Mouse (Mus musculus): ENCODE results near the gene Trit1. TPM values are rescaled to one million over a fixed set of nuclear protein-coding genes. Genes with fewer than 3 reads are reported as not detected.
A peak's percentile ranks its signal among the peaks of the same experiment; 100 is the strongest.

Trit1 gene
- 18.1 and 21.5 TPM in 2 replicates for polyA plus RNA-seq (2015; fragmentation: Nextera tagmentation; extraction: Ambion mirVana)

GRCm38 (mm10) chr4:123016451-123016957 is at the start of gene Trit1:
Gene Trit1, plus strand, starts transcription at chr4:123016597.
- H3K4me2 ChIP-seq (replicated peaks; ENCODE audit: low read depth, low read length), result peak within 1 kb of the TSS; percentile 86
- H3K4me1 ChIP-seq (ENCODE audit: insufficient read depth, low read length), result peaks cover 22% of the 10 kb centered on the region
- H3K4me3 ChIP-seq (ENCODE audit: low read length), result peak within 1 kb of the TSS; percentile 82
- H3K36me3 ChIP-seq (ENCODE audit: insufficient read depth, low read length), result peaks cover 11% of the 10 kb centered on the region; the same call in 1 of the 2 replicates
- H3K9ac ChIP-seq (replicated peaks; ENCODE audit: low read length), result peak within 1 kb of the TSS; percentile 92
- no peaks in the 10 kb centered on the region for H3K9me3 ChIP-seq (ENCODE audit: low read length)
- no peaks in the 10 kb centered on the region for H3K27me3 ChIP-seq (ENCODE audit: insufficient read depth, low read length)
- peak within 1 kb of the TSS; percentile 86 for H3K27ac ChIP-seq (ENCODE audit: low read length)
- WGBS, result 0% methylated on average over 34 of the region's 34 CpGs
- peak; percentile 98 for ATAC-seq (ENCODE audit: low FRiP score, low TSS enrichment)

- WGBS, result 95% methylated on average over 4 of the region's 4 CpGs
- Histone ChIP-seq H3K36me3 (ENCODE audit: insufficient read depth, low read length) (no peaks in the 10 kb centered on the region), H3K27ac (ENCODE audit: low read length) (no peak overlapping the region), H3K9me3 (ENCODE audit: low read length) (no peaks in the 10 kb centered on the region), H3K4me2 (replicated peaks; ENCODE audit: low read depth, low read length) (no peak overlapping the region), H3K9ac (replicated peaks; ENCODE audit: low read length) (no peak overlapping the region), H3K4me3 (ENCODE audit: low read length) (no peak overlapping the region), H3K4me1 (ENCODE audit: insufficient read depth, low read length) (no peaks in the 10 kb centered on the region), H3K27me3 (ENCODE audit: insufficient read depth, low read length) (no peaks in the 10 kb centered on the region)
- ATAC-seq (ENCODE audit: low FRiP score, low TSS enrichment), result no peak
Observed at GRCm38 (mm10) chr4:122968106-122968505, 48.3 kb upstream of the Trit1 start.

DNA sequence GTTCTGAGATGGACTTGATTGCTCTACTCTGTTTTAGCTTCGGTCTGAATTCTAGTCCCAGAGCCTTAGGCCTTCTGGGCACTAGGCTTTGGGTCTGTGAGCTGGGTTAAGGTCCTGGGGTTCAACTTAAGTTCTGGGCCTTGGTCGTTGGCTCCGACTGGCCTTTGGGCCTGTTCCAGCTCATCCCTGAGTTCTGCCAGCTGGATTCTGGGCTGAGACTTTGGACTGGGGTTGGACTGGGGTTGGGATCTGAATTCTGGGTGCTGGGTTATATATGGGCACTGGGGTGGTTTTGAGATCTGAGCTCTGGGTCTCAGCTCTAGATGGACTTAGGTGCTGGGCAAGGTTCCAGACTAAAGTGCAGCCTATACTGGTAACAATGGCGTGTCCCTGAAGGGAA is 45.2 kb upstream of the Trit1 start:
- Histone ChIP-seq H3K9me3 (ENCODE audit: low read length) (no peaks in the 10 kb centered on the region), H3K4me1 (ENCODE audit: insufficient read depth, low read length) (peaks cover 7% of the 10 kb centered on the region; the same call in 1 of the 2 replicates), H3K27ac (ENCODE audit: low read length) (no peak overlapping the region), H3K9ac (replicated peaks; ENCODE audit: low read length) (no peak overlapping the region), H3K4me2 (replicated peaks; ENCODE audit: low read depth, low read length) (no peak overlapping the region), H3K4me3 (ENCODE audit: low read length) (no peak overlapping the region), H3K36me3 (ENCODE audit: insufficient read depth, low read length) (no peaks in the 10 kb centered on the region), H3K27me3 (ENCODE audit: insufficient read depth, low read length) (no peaks in the 10 kb centered on the region)
- no peak for ATAC-seq (ENCODE audit: low FRiP score, low TSS enrichment)
- WGBS, result 78% methylated on average over 4 of the region's 4 CpGs

DNA sequence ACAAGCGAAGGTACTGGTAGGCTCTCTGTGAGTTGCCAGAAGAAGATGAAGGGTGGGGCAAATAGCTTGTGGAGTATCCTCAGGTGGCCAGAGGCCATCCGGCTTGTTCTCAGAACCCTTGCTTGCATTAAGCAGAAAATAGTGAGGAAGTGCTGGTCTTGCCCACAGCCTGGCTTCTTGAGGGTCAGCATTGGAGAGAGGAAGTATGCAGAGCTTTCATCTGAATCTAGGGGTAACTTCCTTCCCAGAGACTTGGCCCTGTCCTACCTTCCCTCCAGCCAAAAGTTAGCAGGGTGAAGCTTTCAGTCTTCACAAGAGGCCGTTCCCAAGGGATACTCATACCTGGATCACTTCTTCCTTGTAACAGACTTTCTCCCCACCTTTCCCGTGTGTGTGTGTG is 44.8 kb upstream of the Trit1 start:
- Histone ChIP-seq H3K4me1 (ENCODE audit: insufficient read depth, low read length) (peaks cover 7% of the 10 kb centered on the region; the same call in 1 of the 2 replicates), H3K4me3 (ENCODE audit: low read length) (no peak overlapping the region), H3K27ac (ENCODE audit: low read length) (no peak overlapping the region), H3K36me3 (ENCODE audit: insufficient read depth, low read length) (no peaks in the 10 kb centered on the region), H3K27me3 (ENCODE audit: insufficient read depth, low read length) (no peaks in the 10 kb centered on the region), H3K9me3 (ENCODE audit: low read length) (no peaks in the 10 kb centered on the region), H3K4me2 (replicated peaks; ENCODE audit: low read depth, low read length) (no peak overlapping the region), H3K9ac (replicated peaks; ENCODE audit: low read length) (no peak overlapping the region)
- ATAC-seq (ENCODE audit: low FRiP score, low TSS enrichment), result no peak
- WGBS, result 83% methylated on average over 4 of the region's 4 CpGs

DNA sequence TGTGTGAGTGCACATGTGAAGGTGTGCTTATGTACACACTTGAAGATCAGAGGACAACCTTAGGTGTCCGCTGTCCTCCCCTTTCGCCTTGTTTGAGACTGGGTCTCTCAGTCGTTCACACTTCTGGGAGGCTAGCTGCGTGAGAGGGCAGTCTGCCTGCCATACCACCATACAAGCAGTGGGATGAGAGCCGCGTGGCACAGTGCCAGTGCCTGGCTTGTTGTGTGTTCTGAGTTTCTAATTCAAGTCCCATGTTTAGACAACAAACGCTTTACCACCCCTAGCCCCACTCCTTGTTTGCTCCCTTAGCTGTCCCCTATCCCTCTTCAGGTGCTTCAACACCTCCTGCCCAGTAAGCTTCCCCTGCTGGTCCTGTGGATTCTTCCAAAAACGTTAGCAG is 44.3 kb upstream of the Trit1 start:
- ATAC-seq (ENCODE audit: low FRiP score, low TSS enrichment), result no peak
- H3K9me3 ChIP-seq (ENCODE audit: low read length), result no peaks in the 10 kb centered on the region
- WGBS, result 63% methylated on average over 8 of the region's 8 CpGs

DNA sequence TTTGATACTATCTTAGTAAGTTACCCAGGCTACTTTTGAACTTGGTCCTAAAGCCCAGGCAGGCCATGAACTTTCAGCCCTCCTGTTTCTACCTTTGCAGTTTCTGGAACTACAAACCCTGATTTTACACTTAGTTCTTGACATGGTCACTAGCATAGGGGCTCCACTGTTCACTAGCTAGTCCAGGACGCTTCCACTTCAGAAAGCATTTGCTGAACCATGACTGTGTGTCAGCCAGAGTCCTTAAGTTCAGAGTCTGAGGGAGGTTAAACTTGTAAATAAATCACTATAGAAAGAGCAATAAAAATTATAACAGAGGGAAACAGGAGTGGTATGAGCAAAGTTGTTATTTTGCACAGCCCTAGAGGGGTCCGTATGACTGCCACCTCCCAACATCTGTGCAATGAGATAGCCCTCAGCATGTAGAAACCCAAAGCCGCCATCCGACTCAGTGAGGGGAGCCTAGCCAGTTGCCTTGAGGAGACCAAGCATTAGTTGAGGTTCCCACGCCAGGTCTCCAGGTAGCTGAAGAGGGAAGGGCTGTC is 41.3 kb upstream of the Trit1 start:
- Histone ChIP-seq H3K36me3 (ENCODE audit: insufficient read depth, low read length) (no peaks in the 10 kb centered on the region), H3K4me2 (replicated peaks; ENCODE audit: low read depth, low read length) (no peak overlapping the region), H3K4me1 (ENCODE audit: insufficient read depth, low read length) (peaks cover 7% of the 10 kb centered on the region; the same call in 1 of the 2 replicates), H3K4me3 (ENCODE audit: low read length) (no peak overlapping the region), H3K27me3 (ENCODE audit: insufficient read depth, low read length) (no peaks in the 10 kb centered on the region), H3K9me3 (ENCODE audit: low read length) (no peaks in the 10 kb centered on the region), H3K9ac (replicated peaks; ENCODE audit: low read length) (no peak overlapping the region), H3K27ac (ENCODE audit: low read length) (0 out of 2 replicates have a peak overlapping the region, but pooled peaks have one; percentile 9)
- 51% methylated on average over 5 of the region's 5 CpGs for WGBS
- peak; percentile 84 for ATAC-seq (ENCODE audit: low FRiP score, low TSS enrichment)

More for the DNA sequence above, 44.3 kb upstream of the Trit1 start:
- no peak overlapping the region for H3K27ac ChIP-seq (ENCODE audit: low read length)
- H3K4me1 ChIP-seq (ENCODE audit: insufficient read depth, low read length), result peaks cover 7% of the 10 kb centered on the region; the same call in 1 of the 2 replicates
- H3K27me3 ChIP-seq (ENCODE audit: insufficient read depth, low read length), result no peaks in the 10 kb centered on the region
- no peak overlapping the region for H3K4me3 ChIP-seq (ENCODE audit: low read length)
- no peak overlapping the region for H3K9ac ChIP-seq (replicated peaks; ENCODE audit: low read length)
- H3K36me3 ChIP-seq (ENCODE audit: insufficient read depth, low read length), result no peaks in the 10 kb centered on the region
- H3K4me2 ChIP-seq (replicated peaks; ENCODE audit: low read depth, low read length), result no peak overlapping the region

GRCm38 (mm10) chr4:122976885-122977284 is 39.5 kb upstream of the Trit1 start:
- no peaks in the 10 kb centered on the region for H3K36me3 ChIP-seq (ENCODE audit: insufficient read depth, low read length)
- peaks cover 2% of the 10 kb centered on the region; the same call in 1 of the 2 replicates for H3K27me3 ChIP-seq (ENCODE audit: insufficient read depth, low read length)
- H3K4me3 ChIP-seq (ENCODE audit: low read length), result no peak overlapping the region
- no peaks in the 10 kb centered on the region for H3K9me3 ChIP-seq (ENCODE audit: low read length)
- no peak for ATAC-seq (ENCODE audit: low FRiP score, low TSS enrichment)
- peaks cover 14% of the 10 kb centered on the region for H3K4me1 ChIP-seq (ENCODE audit: insufficient read depth, low read length)
- 72% methylated on average over 4 of the region's 4 CpGs for WGBS
- no peak overlapping the region for H3K4me2 ChIP-seq (replicated peaks; ENCODE audit: low read depth, low read length)
- H3K27ac ChIP-seq (ENCODE audit: low read length), result no peak overlapping the region
- no peak overlapping the region for H3K9ac ChIP-seq (replicated peaks; ENCODE audit: low read length)

- Histone ChIP-seq H3K27me3 (ENCODE audit: insufficient read depth, low read length) (peaks cover 11% of the 10 kb centered on the region), H3K4me1 (ENCODE audit: insufficient read depth, low read length) (peaks cover 29% of the 10 kb centered on the region), H3K4me2 (replicated peaks; ENCODE audit: low read depth, low read length) (no peak overlapping the region), H3K36me3 (ENCODE audit: insufficient read depth, low read length) (no peaks in the 10 kb centered on the region), H3K9ac (replicated peaks; ENCODE audit: low read length) (no peak overlapping the region), H3K9me3 (ENCODE audit: low read length) (no peaks in the 10 kb centered on the region), H3K27ac (ENCODE audit: low read length) (no peak overlapping the region), H3K4me3 (ENCODE audit: low read length) (no peak overlapping the region)
- 66% methylated on average over 2 of the region's 2 CpGs for WGBS
- no peak for ATAC-seq (ENCODE audit: low FRiP score, low TSS enrichment)
Observed at GRCm38 (mm10) chr4:122978850-122979249, 37.5 kb upstream of the Trit1 start.

- no peak for ATAC-seq (ENCODE audit: low FRiP score, low TSS enrichment)
- H3K4me1 ChIP-seq (ENCODE audit: insufficient read depth, low read length), result peaks cover 26% of the 10 kb centered on the region
- H3K9ac ChIP-seq (replicated peaks; ENCODE audit: low read length), result no peak overlapping the region
- no peak overlapping the region for H3K4me3 ChIP-seq (ENCODE audit: low read length)
- H3K4me2 ChIP-seq (replicated peaks; ENCODE audit: low read depth, low read length), result no peak overlapping the region
- H3K9me3 ChIP-seq (ENCODE audit: low read length), result no peaks in the 10 kb centered on the region
- no peak overlapping the region for H3K27ac ChIP-seq (ENCODE audit: low read length)
- peaks cover 14% of the 10 kb centered on the region for H3K27me3 ChIP-seq (ENCODE audit: insufficient read depth, low read length)
- no peaks in the 10 kb centered on the region for H3K36me3 ChIP-seq (ENCODE audit: insufficient read depth, low read length)
- 95% methylated on average over 3 of the region's 3 CpGs for WGBS
Observed at GRCm38 (mm10) chr4:122979826-122980225, 36.6 kb upstream of the Trit1 start.

DNA sequence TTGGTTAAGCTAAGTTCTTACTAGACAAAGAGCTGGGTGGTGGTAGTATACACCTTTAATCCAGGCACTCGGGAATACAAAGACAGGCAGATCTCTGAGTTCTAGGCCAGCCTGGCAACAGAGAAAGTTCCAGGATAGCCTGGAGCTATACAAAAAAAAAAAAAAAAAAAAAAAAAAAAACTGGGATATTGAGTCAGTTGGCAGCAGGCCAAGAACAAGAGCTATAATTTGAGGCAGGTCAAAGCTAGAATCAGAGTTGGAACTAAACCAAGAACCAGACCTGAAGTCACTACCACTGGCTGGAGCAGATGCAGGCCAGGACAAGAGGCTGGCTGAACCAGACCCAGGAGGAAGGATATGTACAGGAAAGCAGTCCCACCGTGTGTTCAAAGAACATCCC is 35.7 kb upstream of the Trit1 start:
- no peak overlapping the region for H3K4me2 ChIP-seq (replicated peaks; ENCODE audit: low read depth, low read length)
- no peaks in the 10 kb centered on the region for H3K36me3 ChIP-seq (ENCODE audit: insufficient read depth, low read length)
- H3K27ac ChIP-seq (ENCODE audit: low read length), result no peak overlapping the region
- WGBS, result 60% methylated on average over 2 of the region's 2 CpGs
- no peak overlapping the region for H3K9ac ChIP-seq (replicated peaks; ENCODE audit: low read length)
- peaks cover 14% of the 10 kb centered on the region for H3K27me3 ChIP-seq (ENCODE audit: insufficient read depth, low read length)
- peaks cover 22% of the 10 kb centered on the region for H3K4me1 ChIP-seq (ENCODE audit: insufficient read depth, low read length)
- no peak overlapping the region for H3K4me3 ChIP-seq (ENCODE audit: low read length)
- no peaks in the 10 kb centered on the region for H3K9me3 ChIP-seq (ENCODE audit: low read length)
- no peak for ATAC-seq (ENCODE audit: low FRiP score, low TSS enrichment)
